Mouse (Mus musculus) liver, adult 2 months (tissue): ENCODE data around the gene Cdh1.

Experiments used
- CTCF ChIP-seq: fragments of 200-500 bp; IDR thresholded peaks from 2 replicates; pipeline ENCODE4 v1.5.1; 2011; ENCODE audit warnings: low read depth, low read length, control low read depth
- POLR2A ChIP-seq: fragments of 200-500 bp; IDR thresholded peaks from 2 replicates; pipeline ENCODE4 v1.6.1; 2011; ENCODE audit warnings: low read length, control low read depth; ENCODE audit not compliant: insufficient read depth; ENCODE audit errors: extremely low read depth

- TF ChIP-seq CTCF: no peak
- no peak for TF ChIP-seq POLR2A
These were observed 21.6 kb downstream of the Cdh1 start for GRCm38 (mm10) chr8:106624743-106625142.
